Mouse (Mus musculus): ENCODE data around the gene Trim31. TPM values are rescaled to one million over a fixed set of nuclear protein-coding genes. Genes with fewer than 3 reads are reported as not detected.

Gene Trim31
- 0.02 TPM in 1 of 2 replicates, not detected in the other for polyA plus RNA-seq (2012; rRNA removed)

GRCm38 (mm10) chr17:36897552-36898205 is at the start of gene Trim31:
TSS of gene Trim31 (plus strand) at chr17:36898118.

GRCm38 (mm10) chr17:36866719-36867527 is 31.0 kb upstream of the Trim31 start, which contains the start of gene Trim15:
TSS of gene Trim15 (minus strand) at chr17:36867210.

GRCm38 (mm10) chr17:36869284-36869954 is 28.5 kb upstream of the Trim31 start, which contains the start of gene Trim10:
TSS of gene Trim10 (plus strand) at chr17:36869574.

GRCm38 (mm10) chr17:36890073-36890903 is 7.6 kb upstream of the Trim31 start, which contains the start of gene Trim40:
TSS of gene Trim40 (minus strand) at chr17:36890123.

GRCm38 (mm10) chr17:36942791-36943471 is 45.0 kb downstream of the Trim31 start, which contains the start of gene Rnf39:
TSS of gene Rnf39 (plus strand) at chr17:36942918.

GRCm38 (mm10) chr17:36950981-36951947 is 53.3 kb downstream of the Trim31 start, which contains the start of gene Ppp1r11:
TSS of gene Ppp1r11 (minus strand) at chr17:36951741.

GRCm38 (mm10) chr17:36957999-36958743 is 60.3 kb downstream of the Trim31 start, which contains the start of the genes Znrd1 and Znrd1as:
TSS of gene Znrd1 (minus strand) at chr17:36958559.
TSS of gene Znrd1as (plus strand) at chr17:36958592.

Other genes starting within 250 kb of the Trim31 start
- gene H2-M1, start 225.9 kb upstream of the Trim31 start, polyA plus RNA-seq (2012; rRNA removed), result not detected in 2 replicates
- not detected in 2 replicates for gene H2-M10.5, start 125.2 kb upstream of the Trim31 start, polyA plus RNA-seq (2012; rRNA removed)
- gene H2-M10.6, start 85.9 kb upstream of the Trim31 start, polyA plus RNA-seq (2012; rRNA removed), result not detected in 2 replicates
- gene Trim26, start 61.0 kb upstream of the Trim31 start, polyA plus RNA-seq (2012; rRNA removed), result 35.7 and 40.5 TPM in 2 replicates
- 0.09 and 0.11 TPM in 2 replicates for gene Trim15, start 30.9 kb upstream of the Trim31 start, polyA plus RNA-seq (2012; rRNA removed)
- gene Trim10, start 28.5 kb upstream of the Trim31 start, polyA plus RNA-seq (2012; rRNA removed), result 0.29 and 0.55 TPM in 2 replicates
- gene Trim40, start 8.0 kb upstream of the Trim31 start, polyA plus RNA-seq (2012; rRNA removed), result 0.16 TPM in 1 of 2 replicates, not detected in the other
- gene Rnf39, start 44.8 kb downstream of the Trim31 start, polyA plus RNA-seq (2012; rRNA removed), result 0.25 and 0.30 TPM in 2 replicates
- 163 and 175 TPM in 2 replicates for gene Ppp1r11, start 53.6 kb downstream of the Trim31 start, polyA plus RNA-seq (2012; rRNA removed)
- gene Znrd1, start 60.4 kb downstream of the Trim31 start, polyA plus RNA-seq (2012; rRNA removed), result 59.2 and 62.7 TPM in 2 replicates
- 4.9 and 5.0 TPM in 2 replicates for gene Znrd1as, start 60.5 kb downstream of the Trim31 start, polyA plus RNA-seq (2012; rRNA removed)
- 1.4 and 2.1 TPM in 2 replicates for gene 2410137M14Rik, start 83.1 kb downstream of the Trim31 start, polyA plus RNA-seq (2012; rRNA removed)
- gene H2-M5, start 91.4 kb downstream of the Trim31 start, polyA plus RNA-seq (2012; rRNA removed), result 14.7 and 16.0 TPM in 2 replicates
- 401 and 458 TPM in 2 replicates for gene Zfp57, start 103.0 kb downstream of the Trim31 start, polyA plus RNA-seq (2012; rRNA removed)
- 0.04 and 0.11 TPM in 2 replicates for gene Mog, start 125.3 kb downstream of the Trim31 start, polyA plus RNA-seq (2012; rRNA removed)
- gene Gabbr1, start 147.8 kb downstream of the Trim31 start, polyA plus RNA-seq (2012; rRNA removed), result 205 and 209 TPM in 2 replicates
- not detected in 2 replicates for gene Olfr90, start 190.4 kb downstream of the Trim31 start, polyA plus RNA-seq (2012; rRNA removed)
- not detected in 2 replicates for gene Olfr91, start 200.2 kb downstream of the Trim31 start, polyA plus RNA-seq (2012; rRNA removed)
- gene Olfr92, start 222.0 kb downstream of the Trim31 start, polyA plus RNA-seq (2012; rRNA removed), result not detected in 2 replicates

Data from central nervous system, embryonic 14 days (tissue).